Mouse (Mus musculus): ENCODE results near the gene Spon1. TPM values are rescaled to one million over a fixed set of nuclear protein-coding genes. Genes with fewer than 3 reads are reported as not detected.

Gene Spon1
- polyA plus RNA-seq, 1 experiment from 2014 or later, result 30.2 TPM

DNA sequence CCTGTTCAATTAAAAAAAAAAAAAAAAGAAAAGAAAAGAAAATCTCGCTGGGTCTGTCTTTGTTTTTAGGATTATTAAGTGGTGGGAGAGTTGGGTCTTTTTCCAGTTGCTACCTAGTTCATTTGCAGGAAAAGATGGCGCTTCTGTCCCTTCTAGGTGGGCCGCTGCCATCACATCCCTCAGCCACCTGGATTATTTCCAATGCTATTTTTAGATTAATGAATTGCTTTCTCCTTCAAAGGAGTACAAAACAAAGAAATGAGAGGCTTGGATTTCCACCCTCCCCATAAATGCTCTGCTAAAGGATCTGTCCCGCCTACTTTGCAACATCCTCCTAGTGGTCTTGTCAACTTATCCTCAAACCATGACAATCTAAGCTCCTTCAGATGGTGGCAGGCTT lies 275.6 kb downstream of the Spon1 start:
- Histone ChIP-seq H3K9me3 (replicated peaks) (no peaks in the 10 kb centered on the region), H3K27me3 (no peaks in the 10 kb centered on the region), H3K4me1 (peaks cover 24% of the 10 kb centered on the region), H3K9ac (no peak overlapping the region), H3K36me3 (peaks cover 7% of the 10 kb centered on the region; the same call in 1 of the 2 replicates), H3K4me2 (replicated peaks) (no peak overlapping the region), H3K27ac (replicated peaks) (no peak overlapping the region), H3K4me3 (replicated peaks) (no peak overlapping the region)
- ATAC-seq (ENCODE audit: insufficient number of reproducible peaks, low FRiP score, low TSS enrichment, low read depth), result no peak
- WGBS, result 84% methylated on average over 4 of the region's 4 CpGs

- no peak overlapping the region for H3K4me2 ChIP-seq (replicated peaks)
- ATAC-seq (ENCODE audit: insufficient number of reproducible peaks, low FRiP score, low TSS enrichment, low read depth), result no peak
- H3K4me3 ChIP-seq (replicated peaks), result no peak overlapping the region
- peaks cover 21% of the 10 kb centered on the region for H3K4me1 ChIP-seq
- no peaks in the 10 kb centered on the region for H3K9me3 ChIP-seq (replicated peaks)
- peaks cover 7% of the 10 kb centered on the region; the same call in 1 of the 2 replicates for H3K36me3 ChIP-seq
- no peak overlapping the region for H3K27ac ChIP-seq (replicated peaks)
- no peaks in the 10 kb centered on the region for H3K27me3 ChIP-seq
- no peak overlapping the region for H3K9ac ChIP-seq
- WGBS, result 53% methylated on average over 26 of the region's 26 CpGs
Measured at GRCm38 (mm10) chr7:114042973-114043928, 277.5 kb downstream of the Spon1 start.

DNA sequence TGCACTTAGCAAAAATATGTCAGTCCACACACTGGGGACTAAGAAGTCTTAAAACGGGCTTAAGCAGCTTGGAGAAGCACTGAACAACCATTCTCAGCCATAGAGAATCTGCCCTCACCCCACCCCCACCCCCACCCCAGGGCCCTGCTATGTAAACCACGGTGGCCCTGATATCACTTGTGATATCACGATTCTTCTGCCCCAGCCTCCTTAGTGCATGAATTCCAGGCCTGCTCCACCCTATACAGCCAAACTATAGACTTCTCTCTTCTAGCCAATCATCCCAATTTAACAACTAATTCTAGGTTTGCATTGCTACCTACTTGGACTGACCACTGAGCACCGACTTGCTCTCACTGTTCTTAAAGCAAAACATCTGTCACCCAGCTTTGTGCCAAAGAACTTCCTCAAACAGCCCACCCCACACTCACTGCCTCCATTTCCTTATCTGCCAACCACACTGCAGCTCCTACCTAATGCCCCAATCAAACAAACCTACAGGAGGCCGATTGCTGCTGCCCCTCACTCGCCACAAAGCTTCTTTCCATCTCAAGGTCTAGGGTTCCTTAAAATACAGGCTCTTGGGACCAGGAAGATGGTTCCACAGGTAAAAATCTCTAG lies 278.2 kb downstream of the Spon1 start:
- Histone ChIP-seq H3K9me3 (replicated peaks) (no peaks in the 10 kb centered on the region), H3K4me3 (replicated peaks) (no peak overlapping the region), H3K4me1 (peaks cover 21% of the 10 kb centered on the region), H3K36me3 (peaks cover 7% of the 10 kb centered on the region; the same call in 1 of the 2 replicates), H3K4me2 (replicated peaks) (no peak overlapping the region), H3K9ac (no peak overlapping the region), H3K27me3 (no peaks in the 10 kb centered on the region), H3K27ac (replicated peaks) (no peak overlapping the region)
- ATAC-seq (ENCODE audit: insufficient number of reproducible peaks, low FRiP score, low TSS enrichment, low read depth), result no peak
- WGBS, result 63% methylated on average over 6 of the region's 6 CpGs

DNA sequence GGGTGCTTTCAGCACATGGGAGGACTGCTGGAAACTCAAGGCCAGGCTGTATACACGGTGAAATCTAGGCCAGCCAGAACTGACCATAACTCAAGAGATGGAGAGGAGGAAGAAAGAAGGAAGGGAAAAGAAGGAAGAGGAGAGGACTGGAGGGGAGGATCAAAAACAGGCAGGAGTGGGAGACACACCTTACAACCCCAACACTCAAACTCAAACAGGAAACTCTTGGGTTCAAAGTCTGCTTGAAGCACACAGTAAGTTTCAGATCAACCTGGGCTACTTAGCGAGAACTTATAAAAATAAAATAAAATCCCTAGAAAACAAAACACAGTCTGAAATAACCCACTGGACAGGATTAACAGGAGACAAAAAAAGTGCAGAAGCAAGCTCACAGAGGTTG lies 280.0 kb downstream of the Spon1 start:
- peaks cover 21% of the 10 kb centered on the region for H3K4me1 ChIP-seq
- H3K9ac ChIP-seq, result no peak overlapping the region
- WGBS, result 74% methylated on average over 2 of the region's 2 CpGs
- H3K4me2 ChIP-seq (replicated peaks), result no peak overlapping the region
- no peaks in the 10 kb centered on the region for H3K27me3 ChIP-seq
- H3K27ac ChIP-seq (replicated peaks), result no peak overlapping the region
- H3K9me3 ChIP-seq (replicated peaks), result no peaks in the 10 kb centered on the region
- no peak overlapping the region for H3K4me3 ChIP-seq (replicated peaks)
- ATAC-seq (ENCODE audit: insufficient number of reproducible peaks, low FRiP score, low TSS enrichment, low read depth), result no peak
- H3K36me3 ChIP-seq, result 0 out of 2 replicates have a peak, but pooled peaks cover 3% of the 10 kb centered on the region

DNA sequence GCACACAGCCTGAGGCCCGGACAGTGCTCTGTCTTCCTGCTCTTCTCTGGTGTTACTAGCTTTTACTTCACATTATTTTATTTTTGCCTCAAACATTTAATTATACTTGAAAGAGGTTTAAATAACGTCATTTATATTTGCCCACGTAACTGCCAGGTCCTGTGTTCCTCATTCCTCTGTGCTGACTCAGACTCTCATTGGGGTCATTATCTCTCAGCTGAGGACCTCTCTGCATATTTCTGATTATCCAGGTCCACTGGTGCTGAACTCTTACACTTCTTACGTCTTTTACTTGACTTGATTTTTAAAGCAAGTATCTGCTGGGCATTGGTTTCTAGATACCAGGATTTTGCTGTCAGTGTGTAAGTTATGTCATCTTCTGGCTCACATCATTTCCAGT lies 287.9 kb downstream of the Spon1 start:
- no peaks in the 10 kb centered on the region for H3K27me3 ChIP-seq
- no peak overlapping the region for H3K4me3 ChIP-seq (replicated peaks)
- H3K36me3 ChIP-seq, result 0 out of 2 replicates have a peak, but pooled peaks cover 3% of the 10 kb centered on the region
- no peak overlapping the region for H3K9ac ChIP-seq
- H3K4me1 ChIP-seq, result peaks cover 12% of the 10 kb centered on the region; the same call in 1 of the 2 replicates
- WGBS, result 66% methylated on average over 4 of the region's 4 CpGs
- H3K27ac ChIP-seq (replicated peaks), result no peak overlapping the region
- H3K4me2 ChIP-seq (replicated peaks), result no peak overlapping the region
- no peaks in the 10 kb centered on the region for H3K9me3 ChIP-seq (replicated peaks)
- ATAC-seq (ENCODE audit: insufficient number of reproducible peaks, low FRiP score, low TSS enrichment, low read depth), result no peak

DNA sequence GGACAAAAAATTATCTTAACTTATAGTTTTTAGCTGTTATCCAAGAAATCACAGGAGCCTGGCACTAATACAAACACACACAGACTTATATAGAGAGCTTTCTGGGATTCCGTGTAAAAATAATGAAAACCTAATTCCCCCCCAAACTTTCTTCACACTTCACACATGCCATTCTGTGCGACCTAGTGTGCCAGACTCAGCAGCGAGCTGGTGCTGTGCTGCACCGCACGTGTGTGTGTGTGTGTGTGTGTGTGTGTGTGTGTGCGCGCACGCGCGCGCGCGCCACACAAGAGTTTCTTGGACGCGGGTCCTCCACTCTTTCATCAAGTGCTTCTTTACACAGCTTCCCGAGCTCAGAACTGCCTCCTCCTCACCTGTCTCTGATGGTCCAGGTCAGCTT lies 292.4 kb downstream of the Spon1 start:
- Histone ChIP-seq H3K36me3 (no peaks in the 10 kb centered on the region), H3K27me3 (no peaks in the 10 kb centered on the region), H3K4me1 (peaks cover 12% of the 10 kb centered on the region; the same call in 1 of the 2 replicates), H3K27ac (replicated peaks) (no peak overlapping the region), H3K4me2 (replicated peaks) (no peak overlapping the region), H3K4me3 (replicated peaks) (no peak overlapping the region), H3K9me3 (replicated peaks) (no peaks in the 10 kb centered on the region), H3K9ac (no peak overlapping the region)
- ATAC-seq (ENCODE audit: insufficient number of reproducible peaks, low FRiP score, low TSS enrichment, low read depth), result no peak
- 90% methylated on average over 16 of the region's 16 CpGs for WGBS

DNA sequence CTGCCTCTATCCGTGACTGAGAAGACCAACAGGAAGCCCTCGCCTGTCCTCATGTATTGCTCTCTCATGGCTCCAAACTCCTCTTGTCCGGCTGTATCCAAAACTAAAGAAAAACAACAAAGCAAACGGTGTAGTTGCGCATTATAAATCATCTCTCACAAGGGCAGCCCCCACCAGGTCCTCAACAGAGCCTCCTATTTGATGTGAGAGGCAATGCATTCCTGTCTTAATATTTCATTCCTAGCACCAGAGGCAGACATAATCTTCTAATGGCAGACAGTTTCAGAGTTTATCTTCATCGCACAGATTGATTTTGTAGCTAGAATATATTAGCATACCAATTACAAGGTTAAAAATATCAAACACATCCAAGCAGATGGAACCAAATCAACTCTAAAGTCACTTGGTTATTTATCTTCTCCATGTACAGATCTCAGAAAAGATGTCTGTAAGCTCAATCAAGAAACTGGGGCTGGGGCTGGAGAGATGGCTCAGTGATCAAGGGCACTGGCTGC lies 293.2 kb downstream of the Spon1 start:
- no peak overlapping the region for H3K4me2 ChIP-seq (replicated peaks)

DNA sequence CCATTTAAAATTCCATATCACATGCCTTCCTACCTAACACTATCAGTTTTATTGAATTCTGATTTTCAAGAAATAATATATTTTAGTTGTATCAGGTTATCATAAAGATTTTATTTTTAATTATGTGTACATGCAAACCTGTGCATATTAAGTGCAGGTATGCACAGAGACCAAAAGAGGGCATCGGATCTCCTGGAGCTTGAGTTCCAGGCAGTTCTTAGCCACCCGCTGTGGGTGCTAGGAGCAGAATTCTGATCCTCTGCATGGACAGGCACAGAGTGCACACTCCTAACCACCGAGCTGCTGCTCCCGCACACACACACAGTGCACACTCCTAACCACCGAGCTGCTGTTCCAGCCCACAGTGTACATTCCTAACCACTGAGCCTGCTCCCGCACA lies 294.6 kb downstream of the Spon1 start:
- no peaks in the 10 kb centered on the region for H3K36me3 ChIP-seq
- no peaks in the 10 kb centered on the region for H3K9me3 ChIP-seq (replicated peaks)
- no peak overlapping the region for H3K9ac ChIP-seq
- H3K4me2 ChIP-seq (replicated peaks), result no peak overlapping the region
- H3K4me1 ChIP-seq, result peaks cover 25% of the 10 kb centered on the region
- no peaks in the 10 kb centered on the region for H3K27me3 ChIP-seq
- ATAC-seq (ENCODE audit: insufficient number of reproducible peaks, low FRiP score, low TSS enrichment, low read depth), result no peak
- H3K27ac ChIP-seq (replicated peaks), result no peak overlapping the region
- WGBS, result 94% methylated on average over 6 of the region's 6 CpGs
- H3K4me3 ChIP-seq (replicated peaks), result no peak overlapping the region

More for the DNA sequence above, 293.2 kb downstream of the Spon1 start:
- Histone ChIP-seq H3K27me3 (no peaks in the 10 kb centered on the region), H3K27ac (replicated peaks) (no peak overlapping the region), H3K4me3 (replicated peaks) (no peak overlapping the region), H3K9ac (no peak overlapping the region), H3K9me3 (replicated peaks) (no peaks in the 10 kb centered on the region), H3K36me3 (no peaks in the 10 kb centered on the region), H3K4me1 (peaks cover 16% of the 10 kb centered on the region; the same call in 1 of the 2 replicates)
- WGBS, result 82% methylated on average over 6 of the region's 6 CpGs
- ATAC-seq (ENCODE audit: insufficient number of reproducible peaks, low FRiP score, low TSS enrichment, low read depth), result no peak

DNA sequence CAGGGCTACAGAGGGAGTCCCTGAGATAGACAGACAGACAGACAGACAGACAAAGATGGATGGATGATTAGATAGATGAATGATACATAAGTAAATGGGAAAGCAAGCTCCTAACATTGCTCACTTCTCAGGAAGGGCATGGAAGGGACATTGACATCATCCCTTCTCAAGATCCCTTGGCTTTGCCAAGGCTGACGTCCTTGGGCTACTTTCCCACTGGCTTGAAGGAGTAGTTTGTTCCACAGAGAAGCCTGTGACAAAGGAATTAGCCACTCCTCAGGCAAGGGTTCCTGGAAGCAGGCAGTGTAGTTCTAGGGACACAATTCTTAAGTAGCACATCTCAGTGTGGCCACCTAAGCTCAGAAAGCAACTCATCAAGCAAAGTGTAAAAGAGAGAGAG lies 296.7 kb downstream of the Spon1 start:
- Histone ChIP-seq H3K9me3 (replicated peaks) (no peaks in the 10 kb centered on the region), H3K27me3 (no peaks in the 10 kb centered on the region), H3K27ac (replicated peaks) (no peak overlapping the region), H3K36me3 (no peaks in the 10 kb centered on the region), H3K9ac (no peak overlapping the region), H3K4me2 (replicated peaks) (no peak overlapping the region), H3K4me1 (peaks cover 24% of the 10 kb centered on the region), H3K4me3 (replicated peaks) (no peak overlapping the region)
- ATAC-seq (ENCODE audit: insufficient number of reproducible peaks, low FRiP score, low TSS enrichment, low read depth), result no peak
- WGBS, result 71% methylated on average over 1 of the region's 1 CpGs

DNA sequence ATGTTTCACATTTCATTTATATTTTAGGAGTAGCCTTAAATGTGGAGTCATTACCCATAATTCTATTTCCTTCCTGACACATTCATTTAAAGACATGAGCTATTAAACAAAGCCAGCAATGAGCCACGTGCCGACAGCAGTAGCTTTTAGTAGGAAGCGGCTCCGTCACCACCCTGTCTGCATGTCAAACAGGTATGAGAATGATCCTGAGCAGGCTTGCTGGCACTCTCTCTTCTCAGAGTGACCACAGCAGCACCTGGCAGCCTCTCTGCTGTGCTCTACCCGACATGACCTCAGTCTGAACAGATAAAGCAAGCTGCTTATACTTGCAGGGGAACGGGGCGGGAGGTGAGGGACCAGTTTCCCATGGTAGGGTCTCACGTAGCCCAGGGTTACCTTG lies 297.7 kb downstream of the Spon1 start:
- no peak for ATAC-seq (ENCODE audit: insufficient number of reproducible peaks, low FRiP score, low TSS enrichment, low read depth)
- Histone ChIP-seq H3K27me3 (no peaks in the 10 kb centered on the region), H3K4me1 (peaks cover 24% of the 10 kb centered on the region), H3K4me2 (replicated peaks) (no peak overlapping the region), H3K27ac (replicated peaks) (no peak overlapping the region), H3K9ac (no peak overlapping the region), H3K36me3 (no peaks in the 10 kb centered on the region), H3K9me3 (replicated peaks) (no peaks in the 10 kb centered on the region), H3K4me3 (replicated peaks) (no peak overlapping the region)
- 53% methylated on average over 8 of the region's 8 CpGs for WGBS

DNA sequence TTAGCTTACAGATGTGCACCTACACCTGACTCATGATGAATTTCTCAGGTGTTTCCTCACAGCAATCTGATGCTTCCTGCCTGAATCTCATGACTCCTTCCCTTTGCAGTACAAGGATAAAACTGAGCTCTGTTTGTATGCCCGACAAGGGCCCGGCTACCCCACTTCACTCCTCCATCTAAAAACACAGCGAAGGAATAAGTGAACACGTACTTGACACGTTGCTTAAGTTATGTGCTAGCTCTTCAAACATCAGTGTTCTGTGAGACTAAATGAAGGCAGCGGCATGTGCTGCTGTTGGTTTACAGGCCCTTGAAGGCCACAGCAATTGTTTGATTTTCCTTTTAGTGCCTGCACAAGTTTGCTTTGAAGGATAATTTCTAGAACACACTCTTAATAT lies 298.2 kb downstream of the Spon1 start:
- peaks cover 24% of the 10 kb centered on the region for H3K4me1 ChIP-seq
- H3K4me2 ChIP-seq (replicated peaks), result no peak overlapping the region
- no peak overlapping the region for H3K9ac ChIP-seq
- H3K36me3 ChIP-seq, result no peaks in the 10 kb centered on the region
- no peak overlapping the region for H3K27ac ChIP-seq (replicated peaks)
- no peak overlapping the region for H3K4me3 ChIP-seq (replicated peaks)
- WGBS, result 85% methylated on average over 6 of the region's 6 CpGs
- no peak for ATAC-seq (ENCODE audit: insufficient number of reproducible peaks, low FRiP score, low TSS enrichment, low read depth)
- H3K9me3 ChIP-seq (replicated peaks), result no peaks in the 10 kb centered on the region
- no peaks in the 10 kb centered on the region for H3K27me3 ChIP-seq
